Mouse (Mus musculus): Measurements from ENCODE around the gene Alg9.

DNA sequence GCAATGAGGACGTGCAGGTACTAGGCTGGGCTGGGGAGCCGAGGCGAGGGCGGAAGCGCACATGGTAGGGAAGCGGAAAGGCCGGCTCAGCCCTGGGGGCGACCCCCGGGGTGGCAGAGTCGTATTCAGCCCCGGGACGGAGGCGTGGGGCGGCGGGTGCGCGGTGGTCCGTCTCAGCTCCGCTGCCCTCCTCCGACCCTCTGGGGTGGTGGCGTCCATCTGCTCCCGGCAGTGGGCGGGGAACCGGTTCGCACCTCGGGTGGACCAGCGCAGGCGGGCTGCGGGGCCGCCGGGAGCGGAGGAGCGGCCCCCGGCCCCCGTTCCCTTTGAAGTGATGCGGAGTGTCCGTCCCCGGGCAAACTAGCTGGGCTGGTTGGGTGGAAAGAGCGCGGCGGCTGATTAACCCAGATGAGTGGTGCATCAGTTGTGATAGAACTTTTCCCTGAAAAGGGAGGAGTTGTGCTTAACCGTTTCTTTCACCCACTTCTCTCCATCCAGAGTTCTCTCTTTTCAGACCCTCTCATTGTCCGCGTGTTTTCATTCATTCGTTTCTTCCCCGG lies 82.3 kb downstream of the Alg9 start:
- TF ChIP-seq CTCF (IDR thresholded peaks at IDR 0.05; ENCODE audit: control insufficient read depth, insufficient read depth, insufficient read length): no peak
- no peak for TF ChIP-seq CEBPB (IDR thresholded peaks at IDR 0.05; ENCODE audit: low read depth)
- TF ChIP-seq MAX (IDR thresholded peaks at IDR 0.05): no peak
- no peak for TF ChIP-seq MYOD1 (IDR thresholded peaks at IDR 0.05; ENCODE audit: control insufficient read depth, insufficient read length, low read depth)
- TF ChIP-seq USF1 (IDR thresholded peaks at IDR 0.05; ENCODE audit: low read depth): no peak
- no peak for TF ChIP-seq MYOG (IDR thresholded peaks at IDR 0.05; ENCODE audit: control insufficient read depth, extremely low read depth, insufficient read length)

All from C2C12 (cell line).